Mouse (Mus musculus): ENCODE measurements at regions not wholly inside any gene's neighbourhood (a gene's known extent, or its start where the extent isn't known, plus 50 kb on each side); places are given as distances from the start of the nearest gene placed in this dataset.
A peak's percentile ranks its signal among the peaks of the same experiment; 100 is the strongest.
"Not testable (repeated sequence)": the region's sequence is repeated elsewhere in the genome, so short reads cannot be mapped to it uniquely, and the experiment has no call there.

- DNase-seq, result no peak
- intact Hi-C loops (cut with DNase I), result no loop called here
Observed at GRCm38 (mm10) chr1:128535537-128536150, 56.4 kb downstream of the Cxcr4 start.

- intact Hi-C loops (cut with DNase I), result no loop called here
- DNase-seq, result no peak
Observed at GRCm38 (mm10) chr1:128532632-128533031, 59.5 kb downstream of the Cxcr4 start.

- intact Hi-C loops (cut with DNase I), result no loop called here
- DNase-seq, result no peak
Observed at GRCm38 (mm10) chr1:128529808-128530545, 62.1 kb downstream of the Cxcr4 start.

DNA sequence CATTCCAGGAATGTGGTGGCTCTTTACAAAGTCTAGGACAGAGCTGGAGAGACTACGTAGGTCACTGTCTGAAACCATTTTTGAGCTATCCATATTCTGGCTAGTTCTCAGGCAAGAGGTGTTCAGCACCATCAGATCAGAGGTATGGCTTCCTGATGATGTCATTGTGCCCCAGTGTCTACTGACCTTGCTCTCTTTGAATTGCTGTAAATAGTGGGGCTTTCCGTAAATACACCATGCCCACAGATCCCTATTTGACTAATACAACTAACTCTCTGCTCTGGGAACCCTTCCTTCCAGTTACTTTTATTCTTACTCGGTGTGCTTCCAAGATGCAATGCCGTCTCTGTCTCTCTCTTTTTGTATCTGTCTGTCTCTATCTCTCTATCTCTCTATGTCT, 72.9 kb downstream of the Cxcr4 start:
- intact Hi-C loops (cut with DNase I), result no loop called here
- DNase-seq, result no peak

GRCm38 (mm10) chr1:128518514-128518913, 73.6 kb downstream of the Cxcr4 start:
- DNase-seq, result no peak
- intact Hi-C loops (cut with DNase I), result no loop called here

DNA sequence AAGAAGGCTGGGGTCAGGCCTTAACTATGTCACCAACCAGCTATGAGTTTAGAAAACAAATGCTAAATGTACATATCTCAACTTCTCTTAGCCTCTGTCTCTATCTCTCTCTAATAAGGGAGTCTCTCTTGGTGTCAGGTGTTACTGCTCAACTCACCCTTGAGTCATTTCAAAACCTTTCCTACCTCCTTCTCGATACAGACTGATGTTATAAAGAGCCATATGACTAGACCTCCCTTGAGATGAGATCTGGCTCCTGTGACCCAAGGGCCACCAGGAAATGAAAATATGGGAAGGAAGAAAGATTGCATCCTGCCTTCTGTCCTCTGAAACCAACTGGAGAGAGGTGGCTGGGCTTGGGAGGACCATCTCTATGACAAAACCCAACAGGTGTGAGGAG, 74.7 kb downstream of the Cxcr4 start:
- no peak for DNase-seq
- intact Hi-C loops (cut with DNase I), result no loop called here

DNA sequence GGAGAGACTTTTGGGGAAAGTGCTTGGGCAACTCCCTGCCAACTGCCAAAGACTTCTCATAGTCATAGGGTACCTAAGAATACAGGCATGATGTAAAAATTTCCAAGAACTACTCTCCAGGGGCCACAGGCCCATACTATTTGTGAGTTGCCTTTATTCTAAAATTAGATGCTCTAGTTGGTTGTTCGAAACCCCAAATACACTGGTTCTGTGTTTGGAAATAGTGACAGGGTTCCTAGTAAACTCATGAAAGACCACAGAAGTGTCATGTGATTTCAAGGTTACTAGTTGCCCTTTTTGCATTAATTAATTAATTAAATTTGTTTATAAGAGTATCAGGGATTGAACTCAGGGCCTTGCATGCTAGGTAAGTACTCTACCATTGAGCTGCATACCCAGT, 77.8 kb downstream of the Cxcr4 start:
- no peak for DNase-seq
- intact Hi-C loops (cut with DNase I), result no loop called here

- intact Hi-C loops (cut with DNase I), result no loop called here
- no peak for DNase-seq
Observed at GRCm38 (mm10) chr1:128513911-128514310, 78.2 kb downstream of the Cxcr4 start.

DNA sequence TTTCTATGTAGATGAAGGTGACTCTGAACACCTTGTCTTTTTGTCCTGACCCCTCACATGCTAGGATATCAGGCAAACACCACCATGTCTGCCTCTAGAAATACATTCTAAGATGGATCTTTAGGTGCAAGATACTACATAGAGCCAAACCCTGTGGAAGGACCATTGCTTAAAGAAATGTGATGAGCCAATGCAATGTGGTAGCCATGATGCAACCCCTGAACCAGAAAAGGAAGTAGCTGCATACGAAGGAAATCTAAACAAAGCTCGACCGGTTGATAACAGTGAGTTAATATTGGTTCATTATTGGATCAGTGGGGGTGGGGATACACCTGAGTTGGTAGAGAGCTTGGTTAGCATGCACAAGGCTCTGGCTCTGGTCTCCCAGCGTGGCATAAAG, 78.9 kb downstream of the Cxcr4 start:
- DNase-seq, result no peak
- intact Hi-C loops (cut with DNase I), result no loop called here

DNA sequence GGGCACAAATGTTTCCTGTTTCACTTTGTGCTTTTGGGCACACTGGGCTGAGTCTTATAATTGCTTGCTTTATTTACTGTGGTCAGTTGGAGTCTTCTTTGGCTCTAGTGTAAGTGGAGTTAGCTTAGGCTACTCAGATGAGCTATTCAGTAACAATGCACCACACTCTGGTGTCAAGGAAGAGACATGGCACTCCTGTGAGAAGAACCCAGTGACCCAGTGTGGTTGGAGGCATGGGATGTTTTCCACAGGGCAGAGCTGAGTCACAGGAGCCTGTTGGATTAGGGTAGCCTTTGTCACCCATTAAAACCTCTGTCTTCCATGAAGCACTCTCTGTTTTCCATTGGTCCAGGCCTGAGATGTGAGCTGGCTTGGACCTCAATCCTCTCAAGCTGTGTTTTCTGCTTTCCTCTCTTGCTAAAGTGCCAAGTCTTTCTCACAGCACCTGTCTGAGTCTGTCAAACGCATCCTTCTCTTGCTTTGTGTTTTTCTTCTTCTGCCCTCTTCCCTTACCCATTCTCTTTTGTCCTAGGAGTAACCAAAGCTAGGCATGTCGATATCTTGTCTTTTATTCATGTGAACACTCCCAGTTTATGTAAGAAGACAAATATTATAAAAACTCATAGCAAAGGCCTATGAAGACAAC, 83.2 kb downstream of the Cxcr4 start:
- DNase-seq, result no peak
- intact Hi-C loops (cut with DNase I), result no loop called here

DNA sequence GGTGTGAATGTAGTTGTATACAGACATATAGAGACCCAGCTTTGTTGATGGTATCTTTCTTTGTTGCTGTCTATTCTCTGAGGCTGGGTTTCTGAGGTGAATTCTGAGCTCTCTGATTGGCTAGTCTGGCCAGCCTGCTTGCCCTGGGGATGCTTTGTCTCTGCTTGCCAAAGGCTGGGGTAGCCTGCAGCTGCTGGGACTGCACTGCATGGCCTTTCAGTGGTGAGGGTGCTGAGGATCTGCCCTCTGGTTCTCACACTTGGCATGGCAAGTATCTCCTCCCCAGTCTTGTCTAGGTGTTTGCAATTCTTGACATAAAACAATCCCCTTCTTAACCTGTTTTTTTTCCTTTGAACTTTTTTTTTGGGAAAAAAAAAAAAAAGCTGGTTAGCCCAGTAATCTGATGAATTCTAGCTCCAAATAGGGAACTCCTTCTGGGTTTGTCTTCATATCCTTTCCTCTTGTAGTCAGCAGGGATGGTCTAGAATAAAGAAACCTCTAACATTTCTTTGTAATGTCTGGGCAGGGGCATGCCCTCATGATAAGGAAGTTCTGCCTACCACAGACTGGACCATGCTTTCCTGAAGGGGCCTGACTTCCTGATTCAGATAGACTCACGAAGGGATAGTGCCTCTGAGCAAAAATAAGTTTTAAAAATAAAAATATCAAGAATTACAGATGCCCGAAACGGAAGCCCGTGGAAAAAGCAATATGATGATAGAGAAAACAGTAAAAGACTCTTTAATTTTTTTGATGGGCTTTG, 85.4 kb downstream of the Cxcr4 start:
- no peak for DNase-seq
- intact Hi-C loops (cut with DNase I), result no loop called here

- intact Hi-C loops (cut with DNase I), result no loop called here
- DNase-seq, result no peak
Observed at GRCm38 (mm10) chr1:128504371-128504770, 87.2 kb upstream of the Dars start.

- DNase-seq, result no peak
- intact Hi-C loops (cut with DNase I), result no loop called here
Observed at GRCm38 (mm10) chr1:128498042-128498772, 81.0 kb upstream of the Dars start.

DNA sequence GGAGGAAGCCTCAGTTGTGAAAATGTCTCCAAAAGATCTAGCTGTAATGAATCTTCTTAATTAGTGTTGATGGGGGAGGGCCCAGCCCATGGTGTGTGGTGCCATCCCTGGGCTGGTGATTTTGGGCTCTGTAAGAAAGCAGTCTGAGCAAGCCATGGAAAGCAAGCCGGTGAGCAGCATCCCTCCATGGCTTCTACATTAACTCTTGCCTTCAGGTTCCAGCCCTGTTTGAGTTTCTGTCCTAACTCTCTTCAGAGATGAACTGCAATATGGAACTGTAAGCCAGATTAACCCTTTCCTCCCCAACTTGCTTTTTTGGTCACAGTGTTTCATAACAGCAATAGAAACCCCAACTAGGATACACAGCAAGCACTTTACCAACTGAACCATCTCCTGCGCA, 75.1 kb upstream of the Dars start:
- DNase-seq, result no peak
- intact Hi-C loops (cut with DNase I), result no loop called here

- intact Hi-C loops (cut with DNase I); DNase-seq: not testable (repeated sequence)
Observed at GRCm38 (mm10) chr1:128487181-128487580, 70.0 kb upstream of the Dars start.

DNA sequence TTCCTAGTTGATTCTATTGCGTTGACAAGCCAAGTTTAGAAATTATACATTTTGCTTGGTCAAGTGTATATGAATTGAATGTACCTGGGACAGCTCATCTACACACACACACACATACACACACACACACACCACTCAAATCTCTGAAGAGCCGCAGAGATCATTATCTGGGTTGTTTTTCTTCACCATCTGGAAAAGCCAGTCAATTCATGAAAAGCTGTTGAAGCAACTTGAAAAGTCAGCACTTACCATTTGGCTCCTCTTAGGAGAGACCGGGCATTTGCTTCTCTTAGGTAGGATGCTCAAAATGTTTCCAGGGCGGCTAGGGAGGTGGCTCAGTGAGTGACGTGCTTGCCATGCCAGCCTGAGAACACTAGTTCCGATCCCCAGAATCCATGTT, 61.2 kb upstream of the Dars start:
- no peak for DNase-seq
- intact Hi-C loops (cut with DNase I), result no loop called here

DNA sequence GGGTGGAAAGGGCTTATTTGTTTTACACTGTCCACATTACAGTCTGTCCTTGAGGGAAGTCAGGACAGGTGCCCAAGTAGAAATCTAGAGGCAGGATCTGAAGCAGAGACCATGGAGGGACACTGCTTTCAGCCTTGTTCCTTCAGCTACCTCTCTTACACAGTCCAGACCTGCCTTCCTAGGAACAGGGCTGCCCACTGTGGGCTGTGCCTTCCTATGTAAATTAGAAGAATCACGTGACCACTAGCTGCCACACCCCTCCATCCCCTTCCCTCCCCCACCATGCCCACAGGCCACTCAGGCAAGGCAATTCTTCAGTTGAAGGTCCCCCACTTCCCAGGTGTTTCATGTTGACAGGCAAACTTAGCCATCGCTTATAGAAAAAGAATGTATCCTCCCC, 60.5 kb upstream of the Dars start:
- intact Hi-C loops (cut with DNase I), result no loop called here

GRCm38 (mm10) chr1:128472713-128473230, 55.6 kb upstream of the Dars start:
- intact Hi-C loops (cut with DNase I), result no loop called here
- DNase-seq, result no peak

More for the DNA sequence above, 60.5 kb upstream of the Dars start:
- DNase-seq, result no peak

GRCm38 (mm10) chr1:128472022-128472712, 55.0 kb upstream of the Dars start:
- intact Hi-C loops (cut with DNase I), result no loop called here

GRCm38 (mm10) chr1:128470786-128471185, 53.6 kb upstream of the Dars start:
- no peak for DNase-seq
- intact Hi-C loops (cut with DNase I), result no loop called here

More at GRCm38 (mm10) chr1:128472022-128472712, 55.0 kb upstream of the Dars start:
- DNase-seq, result peak; percentile 30 to 41
